Mouse (Mus musculus) megakaryocyte, embryonic 14.5 days (primary cell): ENCODE results near the gene Zfp784.
"Not testable (repeated sequence)": the region's sequence is repeated elsewhere in the genome, so short reads cannot be mapped to it uniquely, and the experiment has no call there.

Experiments used
- FLI1 ChIP-seq: IDR thresholded peaks from 2 replicates; pipeline ENCODE4 v1.6.1; 2012; ENCODE audit warnings: low read length, inconsistent platforms, mixed read lengths
- GATA1 ChIP-seq: IDR thresholded peaks from 3 replicates; pipeline ENCODE4 v1.6.1; 2012; ENCODE audit warnings: mixed read lengths, low read length, inconsistent platforms, borderline replicate concordance

GRCm38 (mm10) chr7:5019576-5019975 is 18.7 kb downstream of the Zfp784 start:
- TF ChIP-seq GATA1, FLI1: not testable (repeated sequence)
